Mouse (Mus musculus) megakaryocyte, embryonic 14.5 days (primary cell): Measurements from ENCODE around the gene Iars.

Experiments
- FLI1 ChIP-seq: IDR thresholded peaks from 2 replicates; pipeline ENCODE4 v1.6.1; 2012; ENCODE audit warnings: low read length, inconsistent platforms, mixed read lengths
- GATA1 ChIP-seq: IDR thresholded peaks from 3 replicates; pipeline ENCODE4 v1.6.1; 2012; ENCODE audit warnings: mixed read lengths, low read length, inconsistent platforms, borderline replicate concordance

GRCm38 (mm10) chr13:49706032-49706690, 24.3 kb downstream of the Iars start:
- no peak for TF ChIP-seq FLI1
- no peak for TF ChIP-seq GATA1
